Mouse (Mus musculus) embryonic facial prominence, embryonic 11.5 days (tissue): ENCODE data around the gene Mtss1l. TPM values are rescaled to one million over a fixed set of nuclear protein-coding genes. Genes with fewer than 3 reads are reported as not detected.

Experiments used
- ATAC-seq: fragments of 200-750 bp; cut with Nextera tagmentation; replicated peaks from 2 replicates; pipeline ENCODE4 v1.8.0; 2017; ENCODE audit warnings: low read depth; ENCODE audit not compliant: insufficient number of reproducible peaks, low FRiP score, low TSS enrichment
- DNase-seq: peaks from one replicate; pipeline ENCODE4 v3.0.0-alpha.2; 2015; ENCODE audit warnings: low spot score
- H3K27ac ChIP-seq: fragments of 300-500 bp; sonication (generic); replicated peaks from 2 replicates; pipeline ENCODE4 v1.5.1; 2014; ENCODE audit warnings: mild to moderate bottlenecking, low read depth, low read length, control low read depth
- H3K27me3 ChIP-seq: fragments of 300-500 bp; sonication (generic); 2 replicates; pipeline ENCODE4 v1.6.1; 2014; ENCODE audit warnings: mild to moderate bottlenecking, low read length, moderate library complexity, mixed read lengths; ENCODE audit not compliant: control insufficient read depth, insufficient read depth
- H3K36me3 ChIP-seq: fragments of 300-500 bp; sonication (generic); replicated peaks from 2 replicates; pipeline ENCODE4 v1.6.1; 2014; ENCODE audit warnings: low read depth, mild to moderate bottlenecking, low read length, moderate library complexity, mixed read lengths; ENCODE audit not compliant: control insufficient read depth, insufficient read depth
- H3K4me1 ChIP-seq: fragments of 300-500 bp; sonication (generic); 2 replicates; pipeline ENCODE4 v1.6.1; 2014; ENCODE audit warnings: low read length, mixed read lengths; ENCODE audit not compliant: control insufficient read depth, insufficient read depth
- H3K4me2 ChIP-seq: fragments of 300-500 bp; sonication (generic); 2 replicates; pipeline ENCODE4 v1.6.1; 2014; ENCODE audit warnings: low read depth, mild to moderate bottlenecking, control low read depth, low read length, moderate library complexity
- H3K4me3 ChIP-seq: fragments of 300-500 bp; sonication (generic); 2 replicates; pipeline ENCODE4 v1.5.1; 2014; ENCODE audit warnings: low read depth, low read length, control low read depth
- H3K9ac ChIP-seq: fragments of 300-500 bp; sonication (generic); replicated peaks from 2 replicates; pipeline ENCODE4 v1.6.1; 2014; ENCODE audit warnings: mild to moderate bottlenecking, control low read depth, low read length
- H3K9me3 ChIP-seq: fragments of 300-500 bp; sonication (generic); replicated peaks from 2 replicates; pipeline ENCODE4 v1.6.1; 2016; ENCODE audit warnings: mild to moderate bottlenecking, low read length, inconsistent platforms, mixed read lengths; ENCODE audit not compliant: control insufficient read depth
- WGBS: fragments of 180-500 bp; shearing (Covaris S2); extraction: QIAGEN DNeasy Blood & Tissue Kit; methylation state at CpG from one replicate; pipeline ENCODE4 v1.1.7; 2014; 5-methylcytosine and 5-hydroxymethylcytosine counted together
- polyA plus RNA-seq: library from polyadenylated mRNA; unstranded; fragments of >200 nt; fragmentation: Nextera tagmentation; extraction: Ambion mirVana; gene quantifications from 2 replicates; pipeline ENCODE4 v1.2.1, GENCODE M21; 2014

The Mtss1l gene
- polyA plus RNA-seq, 1 experiment from 2014 or later, result 12.7 TPM

GRCm38 (mm10) chr8:110718969-110719670, 2.2 kb upstream of the Mtss1l start:
- Histone ChIP-seq H3K36me3 (no peaks in the 10 kb centered on the region), H3K9me3 (no peaks in the 10 kb centered on the region), H3K27ac (peak overlapping the region; percentile 20; the same call in 1 of the 2 replicates), H3K27me3 (no peaks in the 10 kb centered on the region), H3K9ac (no peak overlapping the region; the same call in 1 of the 2 replicates), H3K4me2 (no peak overlapping the region), H3K4me3 (no peak overlapping the region), H3K4me1 (peaks cover 20% of the 10 kb centered on the region)
- no peak for ATAC-seq
- 32% methylated on average over 12 of the region's 12 CpGs for WGBS
- DNase-seq, result peak; percentile 29

- H3K9ac ChIP-seq, result peak overlapping the region; percentile 91; the same call in 1 of the 2 replicates
- ATAC-seq, result no peak
- H3K36me3 ChIP-seq, result no peaks in the 10 kb centered on the region
- H3K4me3 ChIP-seq, result no peak overlapping the region
- H3K9me3 ChIP-seq, result no peaks in the 10 kb centered on the region
- no peak overlapping the region for H3K4me2 ChIP-seq
- H3K27me3 ChIP-seq, result no peaks in the 10 kb centered on the region
- peaks cover 24% of the 10 kb centered on the region for H3K4me1 ChIP-seq
- H3K27ac ChIP-seq, result peak overlapping the region; percentile 20; the same call in 1 of the 2 replicates
- 53% methylated on average over 6 of the region's 6 CpGs for WGBS
- no peak for DNase-seq
Observed at GRCm38 (mm10) chr8:110719898-110720653, 1.2 kb upstream of the Mtss1l start.

- Histone ChIP-seq H3K27me3 (no peaks in the 10 kb centered on the region), H3K4me1 (peaks cover 24% of the 10 kb centered on the region), H3K36me3 (no peaks in the 10 kb centered on the region), H3K4me2 (peak overlapping the region; percentile 76), H3K4me3 (peak overlapping the region; percentile 75), H3K27ac (peak overlapping the region; percentile 88), H3K9me3 (no peaks in the 10 kb centered on the region), H3K9ac (peak overlapping the region; percentile 91)
- ATAC-seq (peak; percentile 47), DNase-seq (peak; percentile 42)
- 2% methylated on average over 30 of the region's 59 CpGs for WGBS
Observed at GRCm38 (mm10) chr8:110721606-110722413, 534 bp downstream of the Mtss1l start.

GRCm38 (mm10) chr8:110722414-110723011, 1.2 kb downstream of the Mtss1l start:
- DNase-seq, result no peak
- WGBS, result 43% methylated on average over 11 of the region's 11 CpGs
- peaks cover 22% of the 10 kb centered on the region for H3K4me1 ChIP-seq

GRCm38 (mm10) chr8:110724493-110724892, 3.2 kb downstream of the Mtss1l start:
- Histone ChIP-seq H3K9me3 (no peaks in the 10 kb centered on the region), H3K4me1 (peaks cover 15% of the 10 kb centered on the region), H3K27ac (no peak overlapping the region), H3K27me3 (no peaks in the 10 kb centered on the region), H3K9ac (no peak overlapping the region), H3K4me3 (no peak overlapping the region), H3K4me2 (no peak overlapping the region), H3K36me3 (peaks cover 13% of the 10 kb centered on the region)
- 76% methylated on average over 3 of the region's 3 CpGs for WGBS
- DNase-seq (no peak), ATAC-seq (no peak)

More at GRCm38 (mm10) chr8:110722414-110723011, 1.2 kb downstream of the Mtss1l start:
- Histone ChIP-seq H3K9me3 (no peaks in the 10 kb centered on the region), H3K4me3 (peak overlapping the region; percentile 75), H3K36me3 (peaks cover 5% of the 10 kb centered on the region; the same call in 1 of the 2 replicates), H3K27ac (no peak overlapping the region), H3K9ac (peak overlapping the region; percentile 91), H3K27me3 (no peaks in the 10 kb centered on the region), H3K4me2 (peak overlapping the region; percentile 76)
- ATAC-seq, result no peak

- no peaks in the 10 kb centered on the region for H3K9me3 ChIP-seq
- peak overlapping the region; percentile 34; the same call in 1 of the 2 replicates for H3K9ac ChIP-seq
- H3K36me3 ChIP-seq, result peaks cover 13% of the 10 kb centered on the region
- no peak overlapping the region for H3K4me2 ChIP-seq
- H3K4me1 ChIP-seq, result peaks cover 11% of the 10 kb centered on the region
- H3K4me3 ChIP-seq, result no peak overlapping the region
- H3K27me3 ChIP-seq, result no peaks in the 10 kb centered on the region
- ATAC-seq (no peak), DNase-seq (no peak)
- 0 out of 2 replicates have a peak overlapping the region, but pooled peaks have one; percentile 13 for H3K27ac ChIP-seq
- 35% methylated on average over 7 of the region's 7 CpGs for WGBS
Observed at GRCm38 (mm10) chr8:110725084-110725838, 4.0 kb downstream of the Mtss1l start.

- Histone ChIP-seq H3K9ac (no peak overlapping the region), H3K36me3 (peaks cover 13% of the 10 kb centered on the region), H3K9me3 (no peaks in the 10 kb centered on the region), H3K4me3 (no peak overlapping the region), H3K27ac (no peak overlapping the region), H3K4me2 (no peak overlapping the region), H3K4me1 (peaks cover 5% of the 10 kb centered on the region), H3K27me3 (no peaks in the 10 kb centered on the region)
- 9% methylated on average over 18 of the region's 18 CpGs for WGBS
- DNase-seq, result peak; percentile 78
- ATAC-seq, result no peak
Observed at GRCm38 (mm10) chr8:110726893-110727292, 5.6 kb downstream of the Mtss1l start.
